Mouse (Mus musculus) mouse embryonic stem cell (cell line): Measurements from ENCODE around the gene Gtf2a1.
"Not testable (repeated sequence)": the region's sequence is repeated elsewhere in the genome, so short reads cannot be mapped to it uniquely, and the experiment has no call there.

Experiments used
- in situ Hi-C, 2 experiments: fragments of 300-500 bp; cut with MboI; formaldehyde crosslinking; loops; 1 replicate in 1 of 2; 3 replicates in 1 of 2; pipeline ENCODE4 v1.14.3; 2019 to 2020; ENCODE audit warnings: low sequenced_read_pairs in 2 of 2, low pct_unique_long_range_greater_than_20kb in 1 of 2, mixed read lengths in 1 of 2; ENCODE audit not compliant: unreplicated experiment in 1 of 2

Gtf2a1 gene

GRCm38 (mm10) chr12:91585206-91585605 is 5.1 kb downstream of the Gtf2a1 start:
- in situ Hi-C loops: no loop called here

GRCm38 (mm10) chr12:91583409-91583808 is 6.9 kb downstream of the Gtf2a1 start:
- in situ Hi-C loops: no loop called here

GRCm38 (mm10) chr12:91582362-91583002 is 7.8 kb downstream of the Gtf2a1 start:
- in situ Hi-C loops: no loop called here

- in situ Hi-C loops: no loop called here
Measured at GRCm38 (mm10) chr12:91581204-91582070, 8.8 kb downstream of the Gtf2a1 start.

GRCm38 (mm10) chr12:91579665-91580064 is 10.6 kb downstream of the Gtf2a1 start:
- in situ Hi-C loops: no loop called here

- in situ Hi-C loops: no loop called here
Measured at GRCm38 (mm10) chr12:91571708-91572107, 18.6 kb downstream of the Gtf2a1 start.

- in situ Hi-C loops: no loop called here
Measured at GRCm38 (mm10) chr12:91569255-91569654, 21.0 kb downstream of the Gtf2a1 start.

- in situ Hi-C loops: no loop called here
Measured at GRCm38 (mm10) chr12:91567145-91567544, 23.1 kb downstream of the Gtf2a1 start.

GRCm38 (mm10) chr12:91558152-91558551 is 32.1 kb downstream of the Gtf2a1 start:
- in situ Hi-C loops: not testable (repeated sequence)

- in situ Hi-C loops: not testable (repeated sequence)
Measured at GRCm38 (mm10) chr12:91557358-91558005, 32.8 kb downstream of the Gtf2a1 start.

- in situ Hi-C loops: no loop called here
Measured at GRCm38 (mm10) chr12:91551773-91552526, 38.3 kb downstream of the Gtf2a1 start.

- in situ Hi-C loops: loop anchor here in 1 of 2 experiments (25.0 kb wide), 1 partner anchor 137 kb away; no protein-coding TSS in a partner anchor
Measured at GRCm38 (mm10) chr12:91549471-91549870, 40.8 kb downstream of the Gtf2a1 start.

- in situ Hi-C loops: loop anchor here in 1 of 2 experiments (25.0 kb wide), 1 partner anchor 128 kb away; no protein-coding TSS in a partner anchor
Measured at GRCm38 (mm10) chr12:91540202-91540601, 50.1 kb downstream of the Gtf2a1 start.

- in situ Hi-C loops: loop anchor here in 1 of 2 experiments (25.0 kb wide), 1 partner anchor 122 kb away; no protein-coding TSS in a partner anchor
Measured at GRCm38 (mm10) chr12:91534514-91534913, 55.8 kb downstream of the Gtf2a1 start.

GRCm38 (mm10) chr12:91523626-91524025 is 66.7 kb downstream of the Gtf2a1 start:
- in situ Hi-C loops: loop anchor here in 1 of 2 experiments (25.0 kb wide), 1 partner anchor 111 kb away; no protein-coding TSS in a partner anchor

GRCm38 (mm10) chr12:91517808-91518207 is 72.5 kb downstream of the Gtf2a1 start:
- in situ Hi-C loops: loop anchor here in 1 of 2 experiments (25.0 kb wide), 1 partner anchor 106 kb away; no protein-coding TSS in a partner anchor

- in situ Hi-C loops: loop anchor here in 1 of 2 experiments (25.0 kb wide), 1 partner anchor 102 kb away; no protein-coding TSS in a partner anchor
Measured at GRCm38 (mm10) chr12:91513980-91514379, 76.3 kb downstream of the Gtf2a1 start.

- in situ Hi-C loops: loop anchor here in 1 of 2 experiments (25.0 kb wide), 1 partner anchor 99 kb away; no protein-coding TSS in a partner anchor
Measured at GRCm38 (mm10) chr12:91511766-91512165, 78.5 kb downstream of the Gtf2a1 start.
